Mouse (Mus musculus) megakaryocyte progenitor cell, adult 5-6 weeks (primary cell): ENCODE measurements around the gene Olfr344. TPM values are rescaled to one million over a fixed set of nuclear protein-coding genes. Genes with fewer than 3 reads are reported as not detected.

Experiments
- ATAC-seq: replicated peaks from 2 replicates; pipeline ENCODE4 v1.8.0; 2016; ENCODE audit warnings: mild to moderate bottlenecking, moderate TSS enrichment, inconsistent platforms; ENCODE audit not compliant: poor library complexity
- total RNA-seq, 2 experiments: library from RNA; stranded (forward) in 1 of 2; stranded (reverse) in 1 of 2; fragments of 157-497, 149-512 nt in 1 of 2; fragments of 200-1000 nt in 1 of 2; gene quantifications; 2 replicates each; pipeline versions ENCODE4 v1.2.3 to v1.2.4; 2015 to 2017

Olfr344 gene
- total RNA-seq (2015) (not detected in 2 replicates), total RNA-seq (2017) (not detected in 2 replicates)

DNA sequence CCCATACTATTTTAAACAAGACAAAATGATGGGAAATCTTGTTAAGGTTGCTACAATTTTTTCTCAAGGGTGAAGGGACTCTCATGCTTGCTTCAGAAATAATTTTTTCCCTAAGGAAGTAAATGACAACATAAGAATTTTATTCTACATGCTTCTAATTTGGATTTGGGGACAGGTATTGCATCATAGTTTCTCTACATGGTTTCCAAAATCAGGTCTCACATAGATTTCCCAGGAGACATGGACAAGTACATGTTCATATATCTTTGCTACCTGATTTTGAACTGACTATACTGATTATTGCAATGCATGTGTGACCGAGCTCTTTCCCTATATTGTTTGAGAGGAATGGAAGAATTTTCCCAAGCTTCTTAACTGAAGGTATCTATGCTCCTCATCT is at the start of gene Olfr344:
Gene Olfr344, plus strand, starts transcription at position 301 of the 400 bp plus-strand sequence.
- ATAC-seq: no peak

DNA sequence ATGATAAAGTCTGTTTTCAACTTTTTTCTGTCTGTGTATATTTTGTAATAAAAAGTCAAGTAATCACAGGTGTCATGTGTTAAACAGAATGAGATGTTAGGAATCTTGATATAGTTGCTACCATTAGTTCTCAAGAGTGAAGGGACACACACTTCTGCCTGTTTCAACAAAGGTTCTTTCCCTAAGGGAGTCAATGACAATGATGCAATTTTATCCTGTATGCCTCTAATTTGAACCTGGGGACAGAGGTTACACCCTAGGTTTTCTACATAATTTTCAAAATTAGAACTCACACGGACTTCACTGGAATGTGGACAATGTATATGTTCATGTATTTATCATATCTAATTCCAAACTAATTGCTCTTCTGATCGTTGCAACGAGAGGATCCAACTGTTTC is 41.8 kb upstream of the Olfr344 start, which contains the start of gene Olfr342:
Gene Olfr342, plus strand, starts transcription at position 301 of the 400 bp plus-strand sequence.
- ATAC-seq: no peak

DNA sequence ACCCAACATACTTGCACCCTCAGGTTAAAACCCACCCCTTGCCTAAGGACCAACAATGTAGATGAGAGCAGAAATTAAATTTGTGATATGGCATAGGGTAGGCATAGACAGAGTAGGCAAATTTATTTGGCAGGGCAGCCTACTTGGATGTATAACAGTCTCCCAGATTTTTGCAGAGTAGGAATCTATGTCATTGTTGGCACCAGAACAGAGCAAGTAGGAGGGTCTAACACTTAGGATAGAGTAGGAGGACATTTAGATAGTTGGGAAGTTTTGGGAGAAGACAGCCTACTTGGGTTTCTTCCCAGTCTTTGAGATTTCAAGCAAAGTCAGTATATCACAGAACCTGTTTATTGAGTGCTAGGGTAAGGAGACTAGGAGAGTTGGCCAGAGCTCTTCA is 1.3 kb upstream of the Olfr344 start:
- ATAC-seq: no peak

DNA sequence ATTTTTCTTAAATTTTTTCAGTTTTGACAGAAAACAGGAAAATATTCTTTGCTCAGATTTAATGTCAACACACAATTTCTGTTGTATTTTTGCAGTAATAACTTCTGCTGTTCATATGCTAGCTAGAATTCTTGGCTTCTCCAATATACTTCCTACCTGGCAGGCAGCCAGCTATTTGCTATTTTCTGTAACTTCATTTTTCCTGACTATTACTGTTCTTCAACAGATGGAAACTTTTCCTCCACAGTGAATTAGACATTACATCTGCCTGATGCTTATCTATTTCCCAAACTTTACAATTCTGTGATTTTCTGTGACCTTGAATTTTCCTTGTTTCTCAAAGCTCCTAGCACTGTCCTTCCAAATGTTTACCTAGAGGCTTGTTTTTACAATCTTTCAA is 560 bp downstream of the Olfr344 start:
- no peak for ATAC-seq

DNA sequence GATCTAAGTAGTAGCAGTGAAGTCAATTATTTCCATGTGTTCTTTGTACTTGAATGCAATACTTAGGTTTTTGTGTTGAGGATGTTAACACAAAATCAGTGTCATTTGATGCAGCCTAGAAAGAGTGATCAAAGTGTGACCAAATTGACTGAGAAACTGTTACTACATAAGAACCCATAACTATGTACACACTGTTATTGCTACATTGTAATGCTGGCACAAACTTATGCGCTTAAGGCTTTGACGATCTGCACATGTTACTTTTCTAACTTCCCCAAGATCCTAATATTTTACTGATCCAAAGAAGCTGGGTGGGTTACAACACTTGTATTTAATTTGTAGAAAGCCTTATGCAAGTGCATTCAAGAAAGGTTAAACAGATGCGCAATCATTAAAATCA is 1.4 kb downstream of the Olfr344 start:
- ATAC-seq: no peak

Other genes starting within 250 kb of the Olfr344 start
- gene Olfr338, start 193.1 kb upstream of the Olfr344 start, total RNA-seq (2015): not detected in 2 replicates
- gene Olfr338, start 193.1 kb upstream of the Olfr344 start, total RNA-seq (2017): not detected in 2 replicates
- gene Olfr339, start 147.7 kb upstream of the Olfr344 start, total RNA-seq (2015): not detected in 2 replicates
- not detected in 2 replicates for gene Olfr339, start 147.7 kb upstream of the Olfr344 start, total RNA-seq (2017)
- not detected in 2 replicates for gene Olfr340, start 114.1 kb upstream of the Olfr344 start, total RNA-seq (2015)
- not detected in 2 replicates for gene Olfr340, start 114.1 kb upstream of the Olfr344 start, total RNA-seq (2017)
- not detected in 2 replicates for gene Olfr341, start 84.2 kb upstream of the Olfr344 start, total RNA-seq (2015)
- not detected in 2 replicates for gene Olfr341, start 84.2 kb upstream of the Olfr344 start, total RNA-seq (2017)
- gene Olfr342, start 41.7 kb upstream of the Olfr344 start, total RNA-seq (2015): not detected in 2 replicates
- not detected in 2 replicates for gene Olfr342, start 41.7 kb upstream of the Olfr344 start, total RNA-seq (2017)
- gene Olfr345, start 73.4 kb downstream of the Olfr344 start, total RNA-seq (2015): not detected in 2 replicates
- not detected in 2 replicates for gene Olfr345, start 73.4 kb downstream of the Olfr344 start, total RNA-seq (2017)
- gene Olfr346, start 119.1 kb downstream of the Olfr344 start, total RNA-seq (2015): not detected in 2 replicates
- not detected in 2 replicates for gene Olfr346, start 119.1 kb downstream of the Olfr344 start, total RNA-seq (2017)
- gene Olfr347, start 165.2 kb downstream of the Olfr344 start, total RNA-seq (2015): not detected in 2 replicates
- not detected in 2 replicates for gene Olfr347, start 165.2 kb downstream of the Olfr344 start, total RNA-seq (2017)
- gene Olfr348, start 217.6 kb downstream of the Olfr344 start, total RNA-seq (2015): not detected in 2 replicates
- gene Olfr348, start 217.6 kb downstream of the Olfr344 start, total RNA-seq (2017): not detected in 2 replicates
- gene Olfr50, start 223.9 kb downstream of the Olfr344 start, total RNA-seq (2015): not detected in 2 replicates
- not detected in 2 replicates for gene Olfr50, start 223.9 kb downstream of the Olfr344 start, total RNA-seq (2017)